Mouse (Mus musculus) liver, adult (tissue): ENCODE results near the gene Il23a.

ENCODE experiments used
- GATA4 ChIP-seq: IDR thresholded peaks from 2 replicates; pipeline ENCODE4 v1.6.1; 2014; ENCODE audit warnings: mild to moderate bottlenecking, low read length; ENCODE audit not compliant: insufficient replicate concordance

Il23a gene

DNA sequence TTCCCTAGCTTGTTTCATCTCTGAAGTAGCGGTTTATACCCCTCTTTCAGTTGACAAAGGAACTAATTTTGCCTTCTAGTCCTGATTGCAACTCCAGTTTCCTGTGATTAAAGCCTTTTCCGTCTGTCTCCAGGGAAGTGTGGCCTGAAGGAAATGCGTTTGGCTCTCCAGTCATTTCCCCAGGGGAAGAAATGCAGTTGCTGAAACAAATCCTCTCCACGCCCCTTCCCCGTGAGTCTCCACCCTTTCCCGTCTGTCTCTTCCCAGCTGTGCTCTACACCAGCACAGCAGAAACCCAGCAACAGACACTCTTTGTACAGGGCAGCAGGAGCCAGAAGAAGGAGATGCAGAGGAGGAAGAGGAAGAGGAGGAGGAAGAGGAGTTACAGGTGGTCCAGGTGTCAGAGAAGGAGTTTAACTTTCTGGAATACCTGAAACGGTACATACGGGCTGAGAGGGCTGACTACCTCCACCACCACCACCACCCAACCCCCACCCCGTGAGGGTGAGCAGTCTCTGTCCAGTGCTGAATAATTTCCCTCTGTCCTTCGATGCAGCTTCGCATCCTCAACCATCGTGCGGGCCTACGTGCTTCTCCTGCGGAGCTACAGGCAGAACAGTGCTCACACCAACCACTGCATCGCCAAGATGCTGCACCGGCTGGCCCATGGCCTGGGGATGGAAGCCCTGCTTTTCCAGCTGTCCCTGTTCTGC, 51.4 kb downstream of the Il23a start:
- TF ChIP-seq GATA4 = peak; percentile 68; the same call in 1 of the 2 replicates
